Mouse (Mus musculus): ENCODE measurements around the gene Auts2. TPM values are rescaled to one million over a fixed set of nuclear protein-coding genes. Genes with fewer than 3 reads are reported as not detected.
A peak's percentile ranks its signal among the peaks of the same experiment; 100 is the strongest.
"Not testable (repeated sequence)": the region's sequence is repeated elsewhere in the genome, so short reads cannot be mapped to it uniquely, and the experiment has no call there.

Auts2 gene
- total RNA-seq (2021) = 10 to 100 TPM; 40.8 to 53.0 TPM

DNA sequence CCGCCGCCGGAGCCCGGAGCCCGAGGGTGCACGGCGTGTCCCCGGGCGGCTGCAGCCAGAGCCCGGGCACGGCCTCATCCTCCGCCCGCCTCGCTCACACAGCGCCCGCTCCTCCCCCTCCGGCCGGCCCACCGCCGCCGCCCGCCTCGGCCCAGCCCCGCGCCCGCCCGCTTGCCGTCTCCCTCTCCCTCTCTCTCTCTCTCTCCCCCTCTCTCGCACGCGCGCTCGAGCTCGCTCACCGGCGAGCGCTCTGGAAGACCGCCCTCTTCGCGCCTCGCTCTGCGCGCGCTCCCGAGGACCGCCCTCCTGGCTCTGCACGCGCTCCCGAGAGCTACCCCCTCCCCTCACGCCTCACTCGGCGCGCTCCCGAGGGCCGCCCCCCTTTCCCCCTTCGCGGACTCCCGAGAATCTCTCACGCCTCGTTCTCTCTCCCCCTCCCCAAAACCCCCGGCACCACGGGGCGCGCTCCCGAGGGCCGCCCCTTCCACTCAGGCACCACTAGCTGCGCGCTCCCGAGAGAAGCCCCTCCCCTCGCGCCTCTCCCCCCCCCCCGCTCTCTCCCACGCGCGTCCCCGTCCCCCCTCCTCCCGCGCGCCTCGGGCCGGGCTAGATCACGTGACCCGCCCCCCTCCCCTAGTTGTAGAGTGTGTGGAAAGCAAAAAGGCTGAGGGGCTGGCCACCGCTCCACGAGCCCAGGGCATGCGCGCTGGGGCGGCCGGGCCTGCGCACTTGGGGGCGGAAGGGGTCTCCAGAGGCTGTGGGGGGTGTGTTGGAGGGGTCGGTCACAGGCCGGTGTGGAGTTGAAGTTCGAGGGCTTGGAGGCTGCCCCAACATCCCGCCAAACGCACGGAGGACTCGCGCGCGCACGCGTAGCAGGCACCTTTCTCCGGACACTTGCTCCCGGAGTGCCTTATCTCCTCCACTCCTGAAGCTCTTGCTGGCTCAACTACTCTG, at the start of gene Auts2:
Gene Auts2, minus strand, starts transcription at position 227 of the 954 bp plus-strand sequence.
- intact Hi-C loops (cut with DNase I) = loop anchor here (2.0 to 5.0 kb wide), 3 partner anchors 105 to 313 kb away; no protein-coding TSS in a partner anchor
- peak; percentile 90 to 91 for DNase-seq

DNA sequence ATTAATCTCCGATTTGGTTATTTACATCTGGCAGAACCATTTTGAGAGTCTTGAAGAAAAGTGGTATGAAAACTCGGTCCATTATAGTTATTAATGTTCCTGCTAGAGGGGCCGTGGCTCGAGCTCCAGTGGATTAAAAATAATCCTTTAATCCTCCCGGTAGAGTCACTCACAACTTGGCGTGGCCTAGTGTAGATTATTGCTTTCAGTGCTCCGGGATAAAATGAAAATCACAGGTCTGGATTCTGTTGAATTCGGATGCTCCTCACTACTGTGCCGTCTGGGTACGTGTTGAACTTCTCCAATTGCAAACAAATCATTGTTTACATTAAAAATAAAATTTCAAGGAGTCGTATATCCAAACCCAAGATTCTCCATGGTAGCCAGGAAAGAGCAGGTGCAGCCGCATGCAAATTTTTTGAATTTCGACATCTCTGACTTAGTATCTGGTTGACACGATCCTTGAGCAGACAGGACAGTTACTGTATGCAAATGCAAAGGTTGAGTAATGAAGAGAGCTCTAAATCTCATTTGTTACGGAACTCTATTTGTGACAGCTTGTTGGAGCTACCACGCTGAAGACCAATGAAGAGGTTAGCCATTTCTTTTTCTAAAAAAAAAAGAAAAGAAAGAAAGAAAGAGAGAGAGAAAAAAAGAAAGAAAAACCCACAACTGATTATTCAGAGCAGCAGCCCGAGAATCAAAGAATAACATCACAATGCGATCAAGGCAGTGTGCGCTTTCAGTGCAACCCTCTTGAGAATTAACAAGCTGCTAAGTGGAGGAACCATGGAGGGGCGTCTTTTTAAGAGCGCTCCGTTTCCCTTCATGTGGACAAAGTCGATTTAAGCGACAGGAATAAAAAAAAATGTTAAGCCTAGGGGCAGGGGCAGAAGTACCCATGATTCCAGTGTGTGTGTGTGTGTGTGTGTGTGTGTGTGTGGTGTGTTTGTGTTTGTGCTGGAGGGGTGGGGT, 48.9 kb upstream of the Auts2 start:
- intact Hi-C loops (cut with DNase I) = no loop called here
- no peak for DNase-seq

DNA sequence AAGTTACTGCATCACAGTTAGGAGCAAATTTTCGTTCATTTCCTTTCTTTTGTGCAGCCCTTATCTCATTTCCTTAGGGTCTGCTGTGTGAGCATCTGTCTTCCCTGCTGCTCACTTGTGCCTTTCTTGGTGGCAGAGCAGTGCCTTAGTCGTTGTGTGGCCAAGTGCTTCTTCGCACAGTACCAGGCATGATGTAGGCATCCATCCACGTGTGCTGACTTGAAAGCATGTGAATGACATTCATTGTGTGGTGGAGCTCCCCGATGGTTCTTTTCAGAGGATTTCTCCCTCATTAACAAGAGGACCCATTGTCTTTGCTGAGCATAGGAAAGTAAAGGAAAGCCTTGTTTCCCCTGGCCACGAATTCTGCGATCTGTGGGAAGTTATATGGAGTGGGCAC, 36.6 kb upstream of the Auts2 start:
- no peak for DNase-seq
- intact Hi-C loops (cut with DNase I) = no loop called here

DNA sequence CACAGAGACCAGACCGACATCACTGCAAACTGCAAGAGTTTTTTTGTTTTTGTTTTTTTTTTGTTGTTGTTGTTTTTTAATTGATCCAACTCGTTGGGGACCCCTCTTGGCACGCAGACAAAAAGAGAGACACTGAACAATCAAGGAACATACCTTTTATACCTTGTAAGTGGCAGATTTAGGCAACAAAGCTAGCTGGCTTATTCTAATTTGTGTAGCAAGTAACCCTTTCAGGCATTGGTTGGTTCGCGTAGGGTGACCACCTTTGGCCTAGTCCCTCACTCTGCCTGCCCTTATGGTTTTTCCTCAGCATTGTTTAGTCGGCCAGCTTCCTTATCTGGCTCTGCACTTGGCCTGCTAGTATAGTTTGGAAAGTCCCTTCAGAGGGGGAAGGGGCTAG, 17.6 kb upstream of the Auts2 start:
- intact Hi-C loops (cut with DNase I); DNase-seq: not testable (repeated sequence)

DNA sequence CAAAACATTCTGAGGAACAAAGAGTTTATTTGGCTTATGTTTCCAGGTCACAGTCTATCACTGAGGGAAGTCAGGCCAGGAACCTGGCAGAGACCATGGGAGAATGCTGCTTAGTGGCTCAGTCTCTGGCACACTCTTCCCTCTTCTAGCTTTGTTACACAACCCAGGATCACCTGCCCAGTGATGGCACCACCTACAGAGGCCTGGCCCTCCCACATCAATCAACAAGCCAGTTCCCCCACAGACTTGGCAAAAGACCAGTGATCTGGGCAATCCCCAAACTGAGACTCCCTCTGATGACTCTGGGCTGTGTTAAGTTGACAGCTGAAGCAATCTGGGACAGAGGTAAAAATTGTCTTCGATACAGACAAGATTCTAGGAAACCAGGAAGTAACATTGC, 2.6 kb upstream of the Auts2 start:
- peak; percentile 29 to 31 for DNase-seq
- intact Hi-C loops (cut with DNase I) = no loop called here

DNA sequence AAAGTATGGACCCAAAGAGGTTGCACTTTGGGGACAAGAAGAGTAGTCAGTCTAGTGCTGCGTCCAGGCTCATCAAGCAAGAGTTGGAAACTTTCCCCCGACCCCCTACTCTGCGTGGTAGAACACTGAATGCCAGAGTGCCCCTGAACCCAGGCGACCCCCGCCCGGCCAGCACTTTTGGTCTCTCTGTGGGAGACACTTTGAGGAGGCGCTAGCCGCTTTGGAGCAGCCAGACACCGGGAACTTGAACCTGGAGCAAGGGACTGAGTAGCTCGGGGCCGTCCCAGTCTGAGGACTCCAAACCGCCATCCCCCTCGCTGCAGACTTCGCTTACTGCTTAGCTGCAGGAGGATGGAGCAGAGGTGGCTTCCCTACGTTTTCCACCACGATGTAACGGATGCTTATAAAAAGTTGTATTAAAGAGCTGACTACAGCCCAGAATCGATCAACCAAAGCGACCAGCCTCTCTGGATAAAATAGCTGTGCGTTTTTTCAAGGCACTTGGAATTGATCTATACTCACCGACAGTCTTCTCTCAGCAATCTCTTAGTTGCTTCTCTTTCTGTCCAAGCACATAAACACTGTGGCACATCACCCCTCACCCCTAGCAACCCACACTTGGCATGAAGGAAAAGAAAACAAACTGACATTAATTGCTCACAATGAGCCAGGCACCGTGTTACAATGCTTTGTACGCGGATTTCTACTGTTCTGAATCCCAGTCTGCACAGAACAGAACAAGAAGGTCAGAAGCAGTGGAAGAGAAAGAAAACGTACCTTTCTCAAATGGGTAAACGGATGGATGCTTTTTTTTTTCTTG, 1.2 kb upstream of the Auts2 start:
- intact Hi-C loops (cut with DNase I) = loop anchor here (5.0 kb wide), 1 partner anchor 147 kb away; no protein-coding TSS in a partner anchor
- peak; percentile 25 to 36 for DNase-seq

DNA sequence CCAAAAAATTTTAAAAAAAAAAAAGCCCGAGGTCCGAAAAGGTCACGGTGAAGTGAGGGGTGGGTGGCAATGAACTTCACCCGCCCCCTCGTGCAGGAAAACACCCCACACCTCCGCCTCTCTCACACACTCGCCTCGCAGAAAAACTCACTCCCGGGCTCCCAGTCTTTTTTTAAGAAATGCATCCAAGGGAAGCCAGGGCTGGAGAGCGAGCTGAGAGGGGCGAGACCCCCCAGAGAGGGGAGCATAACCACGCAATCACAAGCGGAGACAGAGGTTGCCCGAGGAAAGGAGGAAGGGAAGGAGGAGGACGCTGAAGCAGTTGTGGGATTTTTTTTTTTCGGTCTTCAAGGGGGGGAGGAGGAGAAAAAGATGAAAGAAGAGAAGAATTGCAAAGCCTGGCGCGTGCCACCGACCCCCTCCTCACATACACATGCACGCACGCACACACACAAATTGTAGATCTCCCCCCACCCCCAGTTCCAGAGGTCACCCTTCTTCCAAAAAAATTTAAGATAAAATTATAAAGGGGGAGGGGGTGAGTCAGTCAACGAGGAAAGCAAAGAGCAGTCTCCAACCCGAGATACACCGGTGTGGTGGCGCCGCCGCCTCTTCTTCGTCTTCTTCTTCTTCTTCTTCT, 643 bp downstream of the Auts2 start:
- intact Hi-C loops (cut with DNase I) = loop anchor here (1.0 to 5.0 kb wide), 4 partner anchors 50 to 312 kb away; no protein-coding TSS in a partner anchor
- DNase-seq = peak; percentile 40 to 48

DNA sequence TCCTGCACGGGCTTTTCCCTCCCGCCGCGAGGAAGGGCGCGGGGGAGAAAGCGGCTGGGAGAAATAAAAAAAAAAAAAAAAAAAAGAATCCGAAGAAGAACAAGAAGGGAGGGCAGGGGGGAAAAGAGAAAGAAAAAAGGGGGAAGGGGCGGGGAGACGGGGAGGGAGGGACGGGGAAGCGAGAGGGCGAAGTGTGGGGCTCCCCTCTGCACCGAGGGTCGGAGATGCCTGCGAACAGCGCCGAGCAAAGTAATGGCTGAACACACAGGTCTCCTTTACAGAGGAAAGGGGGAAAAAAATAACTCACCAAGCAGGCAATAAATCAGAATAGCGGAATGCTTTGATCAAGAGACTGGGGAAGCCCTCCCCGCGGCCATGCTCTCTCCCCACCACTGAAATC, 1.2 kb downstream of the Auts2 start:
- DNase-seq = peak; percentile 21 to 24
- intact Hi-C loops (cut with DNase I) = loop anchor here (1.0 to 5.0 kb wide), 4 partner anchors 50 to 311 kb away; no protein-coding TSS in a partner anchor

DNA sequence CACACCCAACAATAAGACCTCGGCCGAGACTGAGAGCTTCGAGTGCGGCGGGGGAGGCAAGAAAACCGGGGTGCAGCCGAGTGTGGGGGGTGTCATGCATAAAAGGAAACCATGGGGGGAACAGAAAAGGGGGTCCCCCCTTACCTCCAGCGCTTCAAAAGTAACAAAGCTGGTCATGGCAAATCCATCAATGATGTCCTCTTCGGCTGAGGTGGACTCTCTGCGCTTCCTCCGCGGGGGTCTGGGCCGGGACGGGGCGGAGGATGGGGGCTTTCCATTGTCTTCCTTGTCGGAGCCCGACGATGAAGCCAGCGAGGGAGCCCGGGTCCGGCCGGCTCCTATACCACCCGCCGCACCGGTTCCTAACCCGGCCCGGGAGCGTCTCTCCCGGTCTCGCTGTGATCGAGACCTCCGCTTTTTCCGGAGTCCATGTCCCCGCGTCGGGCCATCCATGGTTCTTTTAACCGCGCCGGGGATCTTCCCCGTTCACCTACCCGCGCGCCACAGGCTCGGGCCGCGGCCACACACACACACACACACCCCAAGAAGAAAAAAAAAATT, 1.7 kb downstream of the Auts2 start:
- intact Hi-C loops (cut with DNase I) = loop anchor here (5.0 kb wide), 1 partner anchor 144 kb away; no protein-coding TSS in a partner anchor
- peak; percentile 50 to 59 for DNase-seq

DNA sequence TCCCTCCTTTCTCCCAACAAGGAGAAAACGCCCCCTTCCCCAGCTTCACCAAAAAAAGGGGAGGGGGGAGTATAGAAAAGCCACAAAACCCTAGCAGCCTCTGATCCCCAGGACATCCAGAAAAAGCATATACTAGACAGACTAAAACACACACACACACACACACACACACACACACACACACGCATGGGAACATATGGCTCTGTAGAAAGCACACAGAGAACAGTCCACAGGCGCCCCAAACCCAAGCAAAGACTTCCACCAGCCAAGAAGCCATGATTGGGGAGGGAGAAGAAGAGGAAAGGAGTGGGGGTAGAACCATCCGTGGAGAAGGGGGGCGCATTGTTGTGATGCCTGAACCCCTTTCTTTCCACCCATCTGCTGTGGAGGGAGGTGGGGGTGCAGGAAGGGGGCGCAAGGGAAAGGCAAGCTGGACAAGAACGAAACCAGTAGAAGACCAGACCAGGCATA, 2.3 kb downstream of the Auts2 start:
- peak in 1 of 2 experiments; percentile 22 for DNase-seq

DNA sequence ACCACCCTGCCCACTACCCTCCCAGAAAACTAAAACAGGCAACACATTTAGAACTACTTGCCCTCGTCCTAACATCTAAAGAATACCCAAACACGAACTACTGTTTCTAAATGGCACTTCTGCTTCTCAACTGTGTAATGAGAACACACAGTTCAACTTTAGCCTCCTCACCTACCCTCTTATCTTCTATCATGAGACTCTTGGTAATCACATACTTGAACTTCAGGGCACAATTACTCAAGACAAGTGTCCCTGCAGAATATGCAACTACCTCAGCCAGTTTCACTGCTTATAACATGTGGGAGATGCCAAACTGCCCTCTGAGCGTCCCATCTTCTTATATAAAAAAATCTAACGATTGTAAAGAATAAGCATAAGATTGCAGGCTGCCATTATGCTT, 5.7 kb downstream of the Auts2 start:
- intact Hi-C loops (cut with DNase I) = no loop called here
- no peak for DNase-seq

More for the DNA sequence above, 2.3 kb downstream of the Auts2 start:
- intact Hi-C loops (cut with DNase I) = loop anchor here (5.0 kb wide), 1 partner anchor 144 kb away; no protein-coding TSS in a partner anchor

DNA sequence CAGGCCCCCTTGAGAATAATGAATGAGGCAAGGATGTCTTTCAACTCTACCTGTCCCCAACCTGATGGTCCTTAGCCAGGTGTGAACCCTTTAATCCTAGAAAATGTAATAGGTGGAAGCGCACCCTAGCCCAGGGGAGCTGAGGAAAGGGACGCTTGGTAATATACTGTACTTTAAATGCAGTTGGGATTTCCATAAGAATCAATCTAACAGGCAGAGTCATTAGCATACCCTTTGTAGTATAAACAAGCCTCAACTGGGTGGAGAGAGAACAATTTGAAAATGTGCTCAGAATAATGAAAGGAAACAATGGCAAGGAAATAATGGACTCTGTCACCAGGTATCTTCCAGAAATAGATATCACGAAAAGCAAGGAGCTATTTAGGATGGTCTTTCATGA, 16.7 kb downstream of the Auts2 start:
- no peak for DNase-seq
- intact Hi-C loops (cut with DNase I) = no loop called here

DNA sequence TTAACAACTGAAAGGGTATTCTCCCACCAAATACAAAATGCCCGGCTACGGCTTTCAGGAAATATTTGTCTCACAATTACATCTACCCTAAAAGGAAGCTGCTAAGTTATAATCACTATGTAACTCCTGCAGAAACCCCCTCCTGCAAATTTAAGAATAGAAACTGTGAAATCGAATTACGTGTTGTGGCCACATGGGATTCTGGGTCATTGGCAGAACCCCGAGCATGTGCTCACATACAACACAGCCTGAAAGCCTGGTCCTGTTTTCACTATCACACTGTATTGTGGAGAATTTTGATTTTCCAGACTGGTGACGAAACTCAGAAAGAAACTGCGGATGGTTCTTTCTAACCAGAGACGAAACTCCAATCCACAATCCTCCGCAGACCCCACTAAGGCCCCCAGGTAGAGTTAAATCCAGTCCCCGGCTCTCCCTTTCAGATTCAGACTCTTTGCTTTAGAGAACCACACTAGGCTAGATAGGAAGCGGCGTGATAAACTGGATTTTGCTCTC, 21.7 kb downstream of the Auts2 start:
- intact Hi-C loops (cut with DNase I) = no loop called here
- DNase-seq = peak; percentile 25 to 30

DNA sequence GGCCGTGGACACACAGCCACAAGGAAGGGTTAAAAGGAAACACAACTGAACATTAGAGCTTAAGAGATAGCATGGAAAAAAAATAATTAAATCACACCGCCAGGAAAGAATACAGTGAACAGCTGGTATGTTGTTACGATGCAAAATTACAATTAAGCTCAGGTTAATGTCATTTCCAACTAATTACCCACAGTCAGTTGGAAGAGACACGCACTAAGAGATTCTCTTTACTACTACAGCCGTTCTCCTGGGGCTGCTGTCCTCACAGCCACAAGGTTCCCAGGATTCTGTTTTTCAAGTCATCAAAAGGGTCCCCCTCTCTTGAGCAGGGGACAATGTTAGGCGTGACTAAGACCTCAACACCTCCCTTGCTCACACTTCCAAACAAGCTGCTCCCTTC, 25.3 kb downstream of the Auts2 start:
- DNase-seq = no peak
- intact Hi-C loops (cut with DNase I) = no loop called here

DNA sequence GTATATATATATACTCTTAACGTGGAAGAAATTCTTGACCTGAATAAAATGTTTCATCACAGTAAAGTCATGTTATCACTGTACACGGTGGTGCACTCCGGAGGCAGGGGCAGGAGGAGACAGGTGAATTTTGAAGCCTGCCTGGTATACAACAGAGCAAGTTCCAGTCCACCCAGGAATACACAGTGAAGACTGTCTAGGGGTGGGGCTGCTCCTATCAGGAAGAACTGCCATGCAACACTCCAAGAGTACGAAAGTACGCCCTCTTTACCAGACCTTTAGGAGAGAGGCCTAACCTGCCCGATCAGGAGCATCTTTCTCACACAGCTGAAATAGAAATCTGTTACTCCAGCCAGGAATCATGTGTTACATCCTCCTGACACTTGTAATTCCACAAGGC, 28.6 kb downstream of the Auts2 start:
- intact Hi-C loops (cut with DNase I) = no loop called here

DNA sequence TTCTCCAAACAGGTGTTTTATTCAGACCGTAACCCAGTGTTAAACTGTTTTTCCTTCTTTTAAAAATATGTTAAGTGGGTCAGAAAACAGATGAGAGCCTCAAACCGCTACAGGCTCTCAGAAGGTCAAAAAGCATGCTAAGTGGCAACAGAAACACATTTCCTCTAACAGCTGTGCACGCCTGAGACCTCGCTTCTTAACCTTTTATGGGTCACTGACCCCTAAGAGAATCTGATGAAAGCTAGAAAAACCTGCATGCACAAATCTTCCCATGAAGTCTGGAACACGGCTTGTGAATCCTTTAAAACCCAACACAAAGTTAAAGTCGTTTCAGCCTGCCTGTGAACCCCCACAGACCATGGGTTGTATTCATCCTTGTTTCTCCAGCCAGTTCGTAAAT, 29.9 kb downstream of the Auts2 start:
- intact Hi-C loops (cut with DNase I) = no loop called here
- DNase-seq = no peak

More for the DNA sequence above, 28.6 kb downstream of the Auts2 start:
- DNase-seq = no peak

DNA sequence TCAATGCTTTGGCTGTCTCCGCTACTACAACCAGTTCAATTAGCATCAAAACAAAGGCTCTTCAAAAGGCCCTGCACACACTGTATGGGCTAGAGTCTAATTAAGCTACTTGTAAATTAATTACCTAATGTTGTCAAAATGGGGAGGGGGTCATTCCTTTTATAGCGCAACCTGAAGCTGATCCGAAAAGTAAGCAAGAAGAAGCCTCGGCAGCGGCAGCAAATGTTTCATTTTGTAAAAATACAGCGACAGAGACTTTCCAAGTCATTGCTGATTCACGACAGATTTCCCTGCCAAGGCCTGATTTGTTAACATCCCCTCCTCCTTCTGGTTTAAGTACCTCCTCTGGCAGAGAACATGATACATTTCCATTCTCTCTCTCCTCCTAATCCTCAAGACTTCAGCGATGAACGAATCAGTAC, 33.7 kb downstream of the Auts2 start:
- intact Hi-C loops (cut with DNase I) = no loop called here
- no peak for DNase-seq

DNA sequence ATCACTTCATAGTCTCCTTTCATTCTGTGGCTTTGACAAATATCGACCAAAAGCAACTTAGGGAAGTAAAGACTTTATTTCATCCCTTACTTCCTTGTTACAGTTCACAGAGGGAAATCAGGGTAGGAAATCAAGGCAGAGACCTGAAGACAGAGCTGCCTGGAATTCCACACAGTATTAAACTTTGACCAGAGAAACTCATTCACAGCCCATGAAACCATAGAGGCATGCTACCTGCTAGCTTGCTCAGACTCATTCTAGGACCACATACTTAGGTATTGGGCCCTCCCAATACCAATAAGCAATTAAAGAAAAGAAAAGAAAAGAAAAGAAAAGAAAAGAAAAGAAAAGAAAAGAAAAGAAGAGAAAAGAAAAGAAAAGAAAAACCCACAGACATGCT, 38.3 kb downstream of the Auts2 start:
- intact Hi-C loops (cut with DNase I) = no loop called here
- no peak for DNase-seq

DNA sequence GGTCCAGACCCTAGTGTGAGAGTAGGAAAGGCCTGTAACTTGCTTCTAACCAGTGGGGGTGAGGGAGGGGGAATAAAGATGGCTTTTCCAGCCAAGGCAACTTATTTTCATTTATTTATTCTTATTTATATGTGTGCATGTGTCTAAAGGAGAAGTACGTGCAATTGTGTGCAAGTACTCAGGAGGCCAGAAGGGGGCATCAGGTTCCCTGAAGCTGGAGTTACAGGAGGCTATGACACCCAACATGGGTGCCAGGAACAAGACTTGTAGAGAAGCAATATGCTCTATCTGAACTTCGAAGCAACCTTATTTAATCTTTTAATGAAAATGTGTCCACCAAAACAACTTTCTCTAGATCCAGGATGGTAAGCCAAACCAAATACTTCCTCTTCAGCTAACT, 39.7 kb downstream of the Auts2 start:
- intact Hi-C loops (cut with DNase I) = no loop called here
- DNase-seq = no peak
